Comparison of ENCODE assay signal across 8 mouse cellular contexts in genomic region chr11:96311520-96312417, GRCm38 (mm10). TPM values are rescaled to one million over a fixed set of nuclear protein-coding genes. Genes with fewer than 3 reads are reported as not detected.
A peak's percentile ranks its signal among the peaks of the same experiment; 100 is the strongest.
DNase-seq lines count a peak whose midpoint lies in the region; ATAC-seq lines count a peak whose summit lies in the region.

No protein-coding gene starts in this region.

- H3K27me3 ChIP-seq in embryonic facial prominence, embryonic 13.5 days: peaks cover 100% of the 10 kb centered on the region
- peaks cover 91% of the 10 kb centered on the region for H3K27me3 ChIP-seq in limb, embryonic 11.5 days (ENCODE audit: control insufficient read depth, insufficient read depth, low read length)
- peaks cover 100% of the 10 kb centered on the region for H3K27me3 ChIP-seq in midbrain, embryonic 11.5 days (ENCODE audit: control insufficient read depth, insufficient read depth, low read length)

- H3K9ac ChIP-seq in embryonic facial prominence, embryonic 13.5 days: no peak overlapping the region
- H3K9ac ChIP-seq in limb, embryonic 11.5 days (ENCODE audit: low read length): no peak overlapping the region
- no peak overlapping the region for H3K9ac ChIP-seq in midbrain, embryonic 11.5 days (ENCODE audit: low read length)

- peak overlapping the region; percentile 16 for H3K4me3 ChIP-seq in embryonic facial prominence, embryonic 13.5 days
- H3K4me3 ChIP-seq in limb, embryonic 11.5 days (ENCODE audit: low read depth, low read length): peak overlapping the region; percentile 6; the same call in 1 of the 2 replicates
- no peak overlapping the region for H3K4me3 ChIP-seq in midbrain, embryonic 11.5 days (ENCODE audit: low read depth, low read length)

- peak overlapping the region; percentile 26; the same call in 1 of the 2 replicates for H3K4me2 ChIP-seq in embryonic facial prominence, embryonic 13.5 days
- peak overlapping the region; percentile 36 for H3K4me2 ChIP-seq in limb, embryonic 11.5 days (ENCODE audit: low read depth, severe bottlenecking)
- no peak overlapping the region for H3K4me2 ChIP-seq in midbrain, embryonic 11.5 days

- no peaks in the 10 kb centered on the region for H3K4me1 ChIP-seq in embryonic facial prominence, embryonic 13.5 days
- H3K4me1 ChIP-seq in limb, embryonic 11.5 days (ENCODE audit: control insufficient read depth, insufficient read depth, low read length): peaks cover 26% of the 10 kb centered on the region
- 0 out of 2 replicates have a peak, but pooled peaks cover 2% of the 10 kb centered on the region for H3K4me1 ChIP-seq in midbrain, embryonic 11.5 days (ENCODE audit: control insufficient read depth, insufficient read depth, low read length)

- DNase-seq in urinary bladder, postnatal 14 days (ENCODE audit: low spot score): peak; percentile 71
- no peak for DNase-seq in urinary bladder, postnatal 10 days (ENCODE audit: low spot score)
- peak; percentile 70 for DNase-seq in heart, postnatal 4 days
- peak; percentile 84 for DNase-seq in limb, embryonic 11.5 days (ENCODE audit: low spot score)
- DNase-seq in midbrain, embryonic 11.5 days (ENCODE audit: low spot score, missing footprints): peak; percentile 95
- peak; percentile 68 for DNase-seq in thymus, postnatal 0 days (ENCODE audit: low spot score)
- no peak for DNase-seq in layer of hippocampus, adult 18-20 months (ENCODE audit: low spot score in 2 of 2)

- no peaks in the 10 kb centered on the region for H3K9me3 ChIP-seq in embryonic facial prominence, embryonic 13.5 days
- H3K9me3 ChIP-seq in limb, embryonic 11.5 days (ENCODE audit: control insufficient read depth, low read length): no peaks in the 10 kb centered on the region
- no peaks in the 10 kb centered on the region for H3K9me3 ChIP-seq in midbrain, embryonic 11.5 days (ENCODE audit: control insufficient read depth, low read length)

- no peak overlapping the region for H3K27ac ChIP-seq in embryonic facial prominence, embryonic 13.5 days
- H3K27ac ChIP-seq in limb, embryonic 11.5 days (replicated peaks; ENCODE audit: low read depth, low read length): no peak overlapping the region
- H3K27ac ChIP-seq in midbrain, embryonic 11.5 days (ENCODE audit: low read depth, low read length): no peak overlapping the region

- 1% methylated on average over 31 of the region's 31 CpGs for whole genome bisulfite sequencing in embryonic facial prominence, embryonic 13.5 days
- under 1% methylated on average over 31 of the region's 31 CpGs for WGBS in limb, embryonic 11.5 days
- WGBS in midbrain, embryonic 11.5 days: 1% methylated on average over 31 of the region's 31 CpGs

- ATAC-seq in embryonic facial prominence, embryonic 13.5 days (ENCODE audit: insufficient number of reproducible peaks, insufficient read depth, low FRiP score, low TSS enrichment, low read depth): no peak
- ATAC-seq in limb, embryonic 11.5 days (ENCODE audit: insufficient number of reproducible peaks, low FRiP score, low TSS enrichment, low read depth): peak; percentile 67; the same call in 1 of the 2 replicates
- peak; percentile 73 for ATAC-seq in midbrain, embryonic 11.5 days (ENCODE audit: low FRiP score)

- no peaks in the 10 kb centered on the region for H3K36me3 ChIP-seq in embryonic facial prominence, embryonic 13.5 days
- no peaks in the 10 kb centered on the region for H3K36me3 ChIP-seq in limb, embryonic 11.5 days (ENCODE audit: control insufficient read depth, insufficient read depth, low read length)
- no peaks in the 10 kb centered on the region for H3K36me3 ChIP-seq in midbrain, embryonic 11.5 days (ENCODE audit: control insufficient read depth, insufficient read depth, low read length)

RNA-seq across cellular contexts. Expression of gene Hoxb4, which starts 6.3 kb away (rescaled TPM):
- 0.13 TPM in 1 of 2 replicates, not detected in the other for polyA plus RNA-seq in embryonic facial prominence, embryonic 13.5 days (2015; fragmentation: Nextera tagmentation; extraction: Ambion mirVana)
- total RNA-seq in heart, postnatal 4 days (2021): 1 to 10 TPM in 1 of 2 experiments, under 1 TPM in 1; 0.74 to 1.0 TPM
- polyA plus RNA-seq in limb, embryonic 11.5 days (2014; fragmentation: Nextera tagmentation; extraction: Ambion mirVana): 0.33 and 0.45 TPM in 2 replicates
- polyA plus RNA-seq in midbrain, embryonic 11.5 days (2014; fragmentation: Nextera tagmentation; extraction: Ambion mirVana): not detected in 2 replicates
- 0.09 and 0.20 TPM in 2 replicates for polyA plus RNA-seq in thymus, postnatal 0 days (2015; fragmentation: Nextera tagmentation; extraction: Ambion mirVana)
- total RNA-seq in layer of hippocampus, adult 18-20 months (2021): not detected

RNA-seq across cellular contexts. Expression of gene Hoxb5, which starts 8.6 kb away (rescaled TPM):
- 6.0 TPM in 1 of 2 replicates, not detected in the other for polyA plus RNA-seq in embryonic facial prominence, embryonic 13.5 days (2015; fragmentation: Nextera tagmentation; extraction: Ambion mirVana)
- total RNA-seq in heart, postnatal 4 days (2021): under 1 TPM in 1 of 2 experiments, not detected in 1; 0.32 TPM
- 2.1 and 2.6 TPM in 2 replicates for polyA plus RNA-seq in limb, embryonic 11.5 days (2014; fragmentation: Nextera tagmentation; extraction: Ambion mirVana)
- polyA plus RNA-seq in midbrain, embryonic 11.5 days (2014; fragmentation: Nextera tagmentation; extraction: Ambion mirVana): not detected in 2 replicates
- 0.15 and 0.16 TPM in 2 replicates for polyA plus RNA-seq in thymus, postnatal 0 days (2015; fragmentation: Nextera tagmentation; extraction: Ambion mirVana)
- not detected for total RNA-seq in layer of hippocampus, adult 18-20 months (2021)

RNA-seq across cellular contexts. Expression of gene Hoxb3, which starts 11.4 kb away (rescaled TPM):
- not detected in 2 replicates for polyA plus RNA-seq in embryonic facial prominence, embryonic 13.5 days (2015; fragmentation: Nextera tagmentation; extraction: Ambion mirVana)
- total RNA-seq in heart, postnatal 4 days (2021): 1 to 10 TPM; 1.4 to 1.5 TPM
- 0.68 and 0.78 TPM in 2 replicates for polyA plus RNA-seq in limb, embryonic 11.5 days (2014; fragmentation: Nextera tagmentation; extraction: Ambion mirVana)
- not detected in 2 replicates for polyA plus RNA-seq in midbrain, embryonic 11.5 days (2014; fragmentation: Nextera tagmentation; extraction: Ambion mirVana)
- 0.18 and 0.30 TPM in 2 replicates for polyA plus RNA-seq in thymus, postnatal 0 days (2015; fragmentation: Nextera tagmentation; extraction: Ambion mirVana)
- total RNA-seq in layer of hippocampus, adult 18-20 months (2021): not detected

RNA-seq across cellular contexts. Expression of gene Hoxb6, which starts 19.5 kb away (rescaled TPM):
- 4.0 TPM in 1 of 2 replicates, not detected in the other for polyA plus RNA-seq in embryonic facial prominence, embryonic 13.5 days (2015; fragmentation: Nextera tagmentation; extraction: Ambion mirVana)
- total RNA-seq in heart, postnatal 4 days (2021): not detected
- polyA plus RNA-seq in limb, embryonic 11.5 days (2014; fragmentation: Nextera tagmentation; extraction: Ambion mirVana): 1.9 and 2.8 TPM in 2 replicates
- polyA plus RNA-seq in midbrain, embryonic 11.5 days (2014; fragmentation: Nextera tagmentation; extraction: Ambion mirVana): not detected in 2 replicates
- 0.10 TPM in 1 of 2 replicates, not detected in the other for polyA plus RNA-seq in thymus, postnatal 0 days (2015; fragmentation: Nextera tagmentation; extraction: Ambion mirVana)
- not detected for total RNA-seq in layer of hippocampus, adult 18-20 months (2021)

RNA-seq across cellular contexts. Expression of gene Hoxb7, which starts 25.3 kb away (rescaled TPM):
- polyA plus RNA-seq in embryonic facial prominence, embryonic 13.5 days (2015; fragmentation: Nextera tagmentation; extraction: Ambion mirVana): 0.15 TPM in 1 of 2 replicates, not detected in the other
- under 1 TPM in 1 of 2 experiments, not detected in 1; 0.24 TPM for total RNA-seq in heart, postnatal 4 days (2021)
- polyA plus RNA-seq in limb, embryonic 11.5 days (2014; fragmentation: Nextera tagmentation; extraction: Ambion mirVana): 3.7 and 4.3 TPM in 2 replicates
- polyA plus RNA-seq in midbrain, embryonic 11.5 days (2014; fragmentation: Nextera tagmentation; extraction: Ambion mirVana): not detected in 2 replicates
- polyA plus RNA-seq in thymus, postnatal 0 days (2015; fragmentation: Nextera tagmentation; extraction: Ambion mirVana): 0.19 TPM in 1 of 2 replicates, not detected in the other
- not detected for total RNA-seq in layer of hippocampus, adult 18-20 months (2021)

Comparison
In these comparisons a context has a peak if more than half of its experiments do, and no peak if none do; other contexts are left out.
1. DNase-seq: peak in urinary bladder, postnatal 14 days (single experiment), heart, postnatal 4 days (single experiment), limb, embryonic 11.5 days (single experiment), midbrain, embryonic 11.5 days (single experiment) and thymus, postnatal 0 days (single experiment); none in urinary bladder, postnatal 10 days (single experiment) and layer of hippocampus, adult 18-20 months (0 of 2).